Mouse (Mus musculus): ENCODE measurements around the gene Slc25a29.

- TF ChIP-seq EP300 (IDR thresholded peaks at IDR 0.05; ENCODE audit: low read depth), result peak; percentile 68; the same call in 1 of the 2 replicates
- TF ChIP-seq CTCF (IDR thresholded peaks at IDR 0.05; ENCODE audit: low read depth), result no peak
These were observed 19.4 kb upstream of the Slc25a29 start for GRCm38 (mm10) chr12:108855081-108855480.
